Mouse (Mus musculus) MEL (cell line): ENCODE measurements around the gene Sub1. TPM values are rescaled to one million over a fixed set of nuclear protein-coding genes. Genes with fewer than 3 reads are reported as not detected.

Experiments used
- DNase-seq: peaks from one replicate; pipeline ENCODE4 v3.0.0; 2011; ENCODE audit warnings: low read depth, low spot score
- H3K27ac ChIP-seq: 2 replicates; pipeline ENCODE4 v1.5.1; 2012; ENCODE audit warnings: low read depth, mild to moderate bottlenecking, control low read depth, low read length, moderate library complexity; ENCODE audit not compliant: control insufficient read depth
- H3K27me3 ChIP-seq, 2 experiments: fragments of 150-350 bp in 1 of 2; sonication (generic) in 1 of 2; 2 replicates each; pipeline ENCODE4 v1.6.1; 2012; ENCODE audit warnings: low read length in 2 of 2, mild to moderate bottlenecking in 2 of 2, improper control_type of control experiment in 1 of 2, moderate library complexity in 1 of 2; ENCODE audit not compliant: insufficient read depth in 2 of 2, control insufficient read depth in 1 of 2
- H3K36me3 ChIP-seq, 2 experiments: 2 replicates each; pipeline ENCODE4 v1.6.1; 2012 to 2014; ENCODE audit warnings: low read length in 2 of 2, improper control_type of control experiment in 1 of 2, inconsistent platforms in 1 of 2, mild to moderate bottlenecking in 1 of 2; ENCODE audit not compliant: insufficient read depth in 2 of 2, control insufficient read depth in 1 of 2
- H3K4me1 ChIP-seq, 2 experiments: fragments of 150-350 bp in 1 of 2; sonication (generic) in 1 of 2; 2 replicates each; pipeline ENCODE4 v1.6.1; 2012; ENCODE audit warnings: low read length in 2 of 2, improper control_type of control experiment in 1 of 2, mild to moderate bottlenecking in 1 of 2; ENCODE audit not compliant: insufficient read depth in 2 of 2, control insufficient read depth in 1 of 2
- H3K4me3 ChIP-seq, 2 experiments: fragments of 150-350 bp in 1 of 2; sonication (generic) in 1 of 2; 2 replicates each; pipeline ENCODE4 v1.5.1; 2012; ENCODE audit warnings: low read depth in 2 of 2, low read length in 2 of 2, mild to moderate bottlenecking in 2 of 2, moderate library complexity in 2 of 2, control low read depth in 1 of 2, improper control_type of control experiment in 1 of 2; ENCODE audit not compliant: control insufficient read depth in 1 of 2, insufficient read depth in 1 of 2
- H3K79me2 ChIP-seq: 2 replicates; pipeline ENCODE4 v1.6.1; 2012; ENCODE audit warnings: mild to moderate bottlenecking, low read length, moderate library complexity; ENCODE audit not compliant: control insufficient read depth, poor library complexity, insufficient read depth
- H3K9ac ChIP-seq: 2 replicates; pipeline ENCODE4 v1.6.1; 2012; ENCODE audit warnings: low read depth, mild to moderate bottlenecking, control low read depth, low read length, moderate library complexity; ENCODE audit not compliant: control insufficient read depth, poor library complexity, severe bottlenecking
- H3K9me3 ChIP-seq: fragments of 150-350 bp; sonication (generic); replicated peaks from 2 replicates; pipeline ENCODE4 v1.6.1; 2012; ENCODE audit warnings: mild to moderate bottlenecking, low read length, improper control_type of control experiment, moderate library complexity; ENCODE audit not compliant: insufficient read depth
- BHLHE40 ChIP-seq: IDR thresholded peaks from 2 replicates; pipeline ENCODE4 v1.6.1; 2012; ENCODE audit warnings: low read depth, mild to moderate bottlenecking, inconsistent platforms, low read length, improper control_type of control experiment, borderline replicate concordance
- CTCF ChIP-seq, 3 experiments: IDR thresholded peaks in 2 of 3; conservative IDR thresholded peaks in 1 of 3; 2 replicates each; pipeline ENCODE4 v1.5.1; 2011 to 2012; ENCODE audit warnings: low read length in 3 of 3, low read depth in 2 of 3, mild to moderate bottlenecking in 2 of 3, improper control_type of control experiment in 1 of 3, inconsistent platforms in 1 of 3, mixed read lengths in 1 of 3, moderate library complexity in 1 of 3; ENCODE audit not compliant: control insufficient read depth in 1 of 3, insufficient read depth in 1 of 3, poor library complexity in 1 of 3, severe bottlenecking in 1 of 3
- E2F4 ChIP-seq: IDR thresholded peaks from 2 replicates; pipeline ENCODE4 v1.6.1; 2011; ENCODE audit warnings: low read depth, low read length, improper control_type of control experiment, borderline replicate concordance
- ETS1 ChIP-seq: IDR thresholded peaks from 2 replicates; pipeline ENCODE4 v1.6.1; 2012; ENCODE audit warnings: low read depth, mild to moderate bottlenecking, inconsistent platforms, low read length, improper control_type of control experiment, moderate library complexity
- GABPA ChIP-seq: IDR thresholded peaks from 2 replicates; pipeline ENCODE4 v1.6.1; 2012; ENCODE audit warnings: low read depth, mild to moderate bottlenecking, inconsistent platforms, low read length, improper control_type of control experiment, moderate library complexity
- HCFC1 ChIP-seq: IDR thresholded peaks from 2 replicates; pipeline ENCODE4 v1.6.1; 2012; ENCODE audit warnings: low read depth, mild to moderate bottlenecking, inconsistent platforms, low read length, improper control_type of control experiment, moderate library complexity
- MAFK ChIP-seq: IDR thresholded peaks from 2 replicates; pipeline ENCODE4 v1.6.1; 2011; ENCODE audit warnings: low read depth, mild to moderate bottlenecking, low read length, improper control_type of control experiment, borderline replicate concordance
- MAX ChIP-seq: IDR thresholded peaks from 2 replicates; pipeline ENCODE4 v1.6.1; 2011; ENCODE audit warnings: low read length, improper control_type of control experiment
- MEF2A ChIP-seq: IDR thresholded peaks from 2 replicates; pipeline ENCODE4 v1.6.1; 2014; ENCODE audit warnings: low read depth, mild to moderate bottlenecking, inconsistent platforms, low read length, improper control_type of control experiment; ENCODE audit not compliant: poor library complexity, insufficient replicate concordance, severe bottlenecking; ENCODE audit errors: extremely low read depth
- MXI1 ChIP-seq: IDR thresholded peaks from 2 replicates; pipeline ENCODE4 v1.6.1; 2011; ENCODE audit warnings: mild to moderate bottlenecking, low read depth, low read length, improper control_type of control experiment
- MYC ChIP-seq: IDR thresholded peaks from 2 replicates; pipeline ENCODE4 v1.6.1; 2011; ENCODE audit warnings: low read depth, mild to moderate bottlenecking, low read length, improper control_type of control experiment, moderate library complexity
- NELFE ChIP-seq: IDR thresholded peaks from 2 replicates; pipeline ENCODE4 v1.6.1; 2011; ENCODE audit warnings: low read depth, low read length, improper control_type of control experiment
- NRF1 ChIP-seq: IDR thresholded peaks from 2 replicates; pipeline ENCODE4 v1.6.1; 2014; ENCODE audit warnings: low read depth, mild to moderate bottlenecking, inconsistent platforms, low read length, improper control_type of control experiment, moderate library complexity; ENCODE audit not compliant: poor library complexity, insufficient read depth, severe bottlenecking
- POLR2A ChIP-seq, 2 experiments: IDR thresholded peaks; 2 replicates each; pipeline ENCODE4 v1.6.1; 2011 to 2012; ENCODE audit warnings: low read length in 2 of 2, mild to moderate bottlenecking in 2 of 2, control low read depth in 1 of 2, improper control_type of control experiment in 1 of 2, low read depth in 1 of 2, moderate library complexity in 1 of 2; ENCODE audit not compliant: control insufficient read depth in 1 of 2, insufficient read depth in 1 of 2, poor library complexity in 1 of 2
- POLR2AphosphoS5 ChIP-seq: IDR thresholded peaks from 2 replicates; pipeline ENCODE4 v1.6.1; 2012; ENCODE audit warnings: low read depth, borderline replicate concordance, mild to moderate bottlenecking, inconsistent platforms, low read length, moderate library complexity, mixed read lengths
- RCOR1 ChIP-seq: IDR thresholded peaks from 2 replicates; pipeline ENCODE4 v1.6.1; 2012; ENCODE audit warnings: low read depth, mild to moderate bottlenecking, inconsistent platforms, low read length, improper control_type of control experiment
- TAL1 ChIP-seq: IDR thresholded peaks from 2 replicates; pipeline ENCODE4 v1.6.1; 2012; ENCODE audit warnings: mild to moderate bottlenecking, inconsistent platforms, low read length, moderate library complexity, mixed read lengths
- TCF12 ChIP-seq: IDR thresholded peaks from 2 replicates; pipeline ENCODE4 v1.6.1; 2014; ENCODE audit warnings: low read depth, mild to moderate bottlenecking, inconsistent platforms, low read length, improper control_type of control experiment, moderate library complexity
- UBTF ChIP-seq: IDR thresholded peaks from 2 replicates; pipeline ENCODE4 v1.6.1; 2012; ENCODE audit warnings: low read depth, mild to moderate bottlenecking, inconsistent platforms, low read length, improper control_type of control experiment, moderate library complexity, borderline replicate concordance; ENCODE audit not compliant: insufficient read depth
- USF1 ChIP-seq: IDR thresholded peaks from 2 replicates; pipeline ENCODE4 v1.6.1; 2014; ENCODE audit warnings: low read depth, mild to moderate bottlenecking, inconsistent platforms, low read length, improper control_type of control experiment, moderate library complexity
- polyA plus RNA-seq, 2 experiments: library from polyadenylated mRNA; stranded (reverse) in 1 of 2; unstranded in 1 of 2; fragments of >175 nt in 1 of 2; fragments of >200 nt in 1 of 2; gene quantifications; 2 replicates each; pipeline versions ENCODE4 v1.2.1 to v1.2.4; 2012; ENCODE audit warnings: low replicate concordance in 2 of 2, low read depth in 1 of 2; ENCODE audit not compliant: insufficient read length in 2 of 2, insufficient read depth in 1 of 2, missing spikeins in 1 of 2
- total RNA-seq: library from RNA; depleted of rRNA; stranded (reverse); fragments of 300-350 nt; gene quantifications from 2 replicates; pipeline ENCODE4 v1.2.3, GENCODE M21; 2012

The Sub1 gene
- total and polyA plus RNA-seq, 3 experiments, result 369 to 710 TPM; not detected in 1

DNA sequence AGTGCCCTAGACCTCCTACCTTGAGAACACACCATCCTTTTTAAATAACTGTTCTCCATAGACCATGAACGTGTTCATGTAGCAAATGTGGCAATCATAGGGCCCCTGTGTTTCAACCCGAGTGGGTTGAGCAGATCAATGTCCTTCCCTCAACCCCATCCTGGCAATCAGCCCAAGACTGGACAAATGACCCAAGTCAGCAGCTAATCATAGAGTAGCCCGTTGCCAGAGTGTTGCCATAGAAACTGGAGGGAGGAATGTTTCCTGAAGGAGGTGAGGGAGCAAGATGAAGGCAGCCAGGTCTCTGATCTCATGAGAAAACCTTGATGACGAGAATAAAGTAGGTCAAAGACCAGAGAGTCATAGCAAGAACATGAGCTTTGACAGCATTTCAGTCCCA lies 42.6 kb downstream of the Sub1 start:
- Histone ChIP-seq H3K27ac (no peak overlapping the region), H3K9ac (no peak overlapping the region)
- TF ChIP-seq MYC (no peak), POLR2A (IDR thresholded peaks at IDR 0.05; ENCODE audit: control insufficient read depth in 1 of 2, insufficient read depth in 1 of 2, low read depth in 1 of 2, low read length in 2 of 2, poor library complexity in 1 of 2) (no peak), GABPA (no peak), USF1 (no peak)
- TF ChIP-seq, all 39 proteins: peak for 0
- H3K9me3 ChIP-seq, result no peaks in the 10 kb centered on the region
- no peak for DNase-seq
- H3K36me3 ChIP-seq, result no peaks in the 10 kb centered on the region
- H3K4me3 ChIP-seq, result no peak overlapping the region
- no peaks in the 10 kb centered on the region for H3K4me1 ChIP-seq
- H3K79me2 ChIP-seq, result no peaks in the 10 kb centered on the region
- peaks cover 17 to 31% of the 10 kb centered on the region in 2 experiments for H3K27me3 ChIP-seq

DNA sequence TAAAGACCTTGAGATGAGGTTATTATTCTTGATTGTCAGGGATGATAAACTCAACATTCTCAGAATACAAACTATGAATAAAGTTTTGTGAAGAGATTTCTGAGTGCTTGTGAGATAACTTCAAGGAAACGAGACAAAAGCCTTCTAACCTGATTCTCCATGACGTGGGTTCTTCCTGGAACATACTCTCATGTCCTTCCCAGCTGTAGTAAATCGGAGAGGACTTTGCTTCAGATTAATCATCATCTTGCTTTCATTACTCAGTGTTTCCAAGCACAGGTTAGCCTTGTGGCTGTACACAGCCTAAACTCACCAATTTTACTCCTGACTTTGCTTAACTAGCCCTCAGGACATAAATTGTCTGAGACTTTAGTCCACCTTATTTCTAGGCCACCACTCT lies 44.6 kb downstream of the Sub1 start:
- H3K27me3 ChIP-seq, result peaks cover 13 to 31% of the 10 kb centered on the region in 2 experiments
- DNase-seq, result no peak
- H3K9me3 ChIP-seq, result no peaks in the 10 kb centered on the region
- H3K27ac ChIP-seq, result no peak overlapping the region
- H3K36me3 ChIP-seq, result no peaks in the 10 kb centered on the region
- no peak overlapping the region for H3K4me3 ChIP-seq
- H3K9ac ChIP-seq, result no peak overlapping the region
- no peak for TF ChIP-seq CTCF (IDR thresholded peaks at IDR 0.05 in 2 of 3, conservative IDR thresholded peaks at IDR 0.05 in 1 of 3; ENCODE audit: control insufficient read depth in 1 of 3, insufficient read depth in 1 of 3, low read depth in 2 of 3, low read length in 3 of 3, poor library complexity in 1 of 3, severe bottlenecking in 1 of 3)
- TF ChIP-seq UBTF, result no peak
- no peak for TF ChIP-seq NRF1
- TF ChIP-seq NELFE, result no peak
- TF ChIP-seq RCOR1, result no peak
- no peak for TF ChIP-seq ETS1
- TF ChIP-seq MAX, result no peak
- no peak for TF ChIP-seq MEF2A
- TF ChIP-seq MAFK, result no peak
- no peak for TF ChIP-seq POLR2AphosphoS5
- no peak for TF ChIP-seq BHLHE40
- no peak for TF ChIP-seq MXI1
- no peak for TF ChIP-seq HCFC1
- no peak for TF ChIP-seq TCF12
- TF ChIP-seq GABPA, result no peak
- no peak for TF ChIP-seq E2F4
- TF ChIP-seq USF1, result no peak
- no peak for TF ChIP-seq TAL1
- no peaks in the 10 kb centered on the region for H3K79me2 ChIP-seq
- H3K4me1 ChIP-seq, result no peaks in the 10 kb centered on the region
